Mouse (Mus musculus) midbrain, embryonic 10.5 days (tissue): Measurements from ENCODE around the gene 4932438A13Rik. TPM values are rescaled to one million over a fixed set of nuclear protein-coding genes. Genes with fewer than 3 reads are reported as not detected.

Experiments
- DNase-seq: peaks from one replicate; pipeline ENCODE4 v3.0.0-alpha.2; 2017; ENCODE audit warnings: low spot score
- H3K27ac ChIP-seq: fragments of 300-500 bp; sonication (generic); replicated peaks from 2 replicates; pipeline ENCODE4 v1.5.1; 2016; ENCODE audit warnings: mild to moderate bottlenecking
- H3K27me3 ChIP-seq: fragments of 300-500 bp; sonication (generic); 2 replicates; pipeline ENCODE4 v1.6.1; 2016; ENCODE audit warnings: low read depth, mild to moderate bottlenecking; ENCODE audit not compliant: poor library complexity, severe bottlenecking
- H3K36me3 ChIP-seq: fragments of 300-500 bp; sonication (generic); 2 replicates; pipeline ENCODE4 v1.6.1; 2016; ENCODE audit warnings: mild to moderate bottlenecking, moderate library complexity
- H3K4me1 ChIP-seq: fragments of 300-500 bp; sonication (generic); 2 replicates; pipeline ENCODE4 v1.6.1; 2016
- H3K4me3 ChIP-seq: fragments of 300-500 bp; sonication (generic); 2 replicates; pipeline ENCODE4 v1.5.1; 2016; ENCODE audit warnings: mild to moderate bottlenecking, moderate library complexity
- H3K9me3 ChIP-seq: fragments of 300-500 bp; sonication (generic); replicated peaks from 2 replicates; pipeline ENCODE4 v1.6.1; 2016; ENCODE audit warnings: mild to moderate bottlenecking
- WGBS: fragments of 180-500 bp; shearing (Covaris S2); methylation state at CpG from one replicate; pipeline ENCODE4 v1.1.7; 2016; 5-methylcytosine and 5-hydroxymethylcytosine counted together
- polyA plus RNA-seq: library from polyadenylated mRNA; unstranded; fragments of >200 nt; fragmentation: Nextera tagmentation; extraction: Ambion mirVana; gene quantifications from 2 replicates; pipeline ENCODE4 v1.2.1, GENCODE M21; 2016

4932438A13Rik gene
- polyA plus RNA-seq, 1 experiment from 2014 or later, result 31.2 TPM

DNA sequence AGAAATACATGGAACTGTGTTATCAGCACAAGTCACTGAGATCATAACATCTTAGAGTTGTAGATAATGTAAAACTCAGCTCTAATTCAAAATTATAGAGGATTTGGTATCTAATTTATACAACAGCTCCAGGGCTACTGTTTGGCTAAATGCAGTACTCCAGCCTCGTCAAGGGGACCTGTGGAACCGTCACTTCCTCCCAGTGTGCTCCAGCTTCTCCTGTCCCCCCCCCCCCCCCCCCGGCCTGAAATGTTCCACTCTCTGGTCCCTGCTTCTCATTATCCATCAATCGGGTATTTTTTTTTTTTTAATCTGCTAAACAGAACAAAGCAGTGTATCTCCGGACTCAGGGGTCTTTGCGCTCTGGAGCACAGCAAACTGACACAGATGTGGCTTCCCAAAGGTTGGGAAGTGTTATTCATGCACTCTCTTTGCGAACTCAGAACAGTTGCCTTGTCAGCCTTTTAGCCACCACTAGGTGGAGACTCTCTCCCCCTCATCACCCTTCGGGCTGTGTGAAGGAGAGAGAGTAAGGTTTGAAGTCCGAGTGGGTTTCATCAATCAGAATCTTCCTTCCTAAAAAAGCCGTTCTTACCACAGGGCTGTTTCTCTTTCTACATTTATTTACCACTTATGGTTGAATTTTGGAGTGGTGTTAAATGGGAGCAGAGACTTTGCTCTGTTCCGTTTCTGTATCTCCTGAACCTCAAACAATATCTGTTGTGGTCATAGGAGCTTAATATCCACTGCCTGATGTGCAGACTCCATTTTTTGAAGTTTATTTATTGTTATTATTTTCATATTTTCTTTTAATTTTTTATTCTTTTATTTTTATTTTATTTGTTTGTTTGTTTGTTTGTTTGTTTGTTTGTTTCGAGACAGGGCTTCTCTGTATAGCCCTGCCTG lies 22.0 kb upstream of the 4932438A13Rik start:
- Histone ChIP-seq H3K4me3 (peak overlapping the region; percentile 32), H3K9me3 (no peaks in the 10 kb centered on the region), H3K27ac (no peak overlapping the region), H3K27me3 (no peaks in the 10 kb centered on the region), H3K4me1 (peaks cover 2% of the 10 kb centered on the region), H3K36me3 (no peaks in the 10 kb centered on the region)
- DNase-seq, result peak; percentile 70
- 33% methylated on average over 11 of the region's 12 CpGs for WGBS

GRCm38 (mm10) chr3:36853733-36854440 lies 9.0 kb upstream of the 4932438A13Rik start:
- 72% methylated on average over 10 of the region's 10 CpGs for WGBS
- no peaks in the 10 kb centered on the region for H3K36me3 ChIP-seq

GRCm38 (mm10) chr3:36861411-36862410 lies 1.2 kb upstream of the 4932438A13Rik start:
- Histone ChIP-seq H3K9me3 (no peaks in the 10 kb centered on the region), H3K27me3 (no peaks in the 10 kb centered on the region), H3K36me3 (peaks cover 23% of the 10 kb centered on the region), H3K4me3 (no peak overlapping the region), H3K4me1 (peaks cover 13% of the 10 kb centered on the region), H3K27ac (no peak overlapping the region)
- 95% methylated on average over 3 of the region's 3 CpGs for WGBS
- DNase-seq, result no peak

More at GRCm38 (mm10) chr3:36853733-36854440, 9.0 kb upstream of the 4932438A13Rik start:
- no peaks in the 10 kb centered on the region for H3K4me1 ChIP-seq
- H3K4me3 ChIP-seq, result no peak overlapping the region
- no peaks in the 10 kb centered on the region for H3K9me3 ChIP-seq
- no peaks in the 10 kb centered on the region for H3K27me3 ChIP-seq
- H3K27ac ChIP-seq, result no peak overlapping the region
- no peak for DNase-seq

DNA sequence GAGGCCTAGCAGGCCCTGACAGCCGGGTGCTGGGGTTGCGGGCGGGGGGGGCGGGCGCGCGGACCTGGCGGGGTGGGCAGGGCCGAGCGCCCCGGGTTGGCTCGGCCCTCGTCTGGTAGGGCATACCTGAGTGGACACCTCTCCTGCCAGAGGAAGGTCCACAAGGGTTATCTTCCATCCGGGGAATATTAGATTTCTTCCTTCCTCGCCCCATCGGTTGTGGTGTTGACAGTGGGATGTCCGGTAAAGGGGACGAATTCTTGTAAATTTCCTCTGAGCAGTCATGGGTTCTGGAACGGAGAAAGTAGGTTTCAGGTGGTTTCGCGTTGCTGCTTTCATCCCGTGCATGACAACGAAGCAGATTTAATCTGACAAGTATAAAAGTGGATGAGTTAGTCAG lies 523 bp downstream of the 4932438A13Rik start:
- Histone ChIP-seq H3K9me3 (no peaks in the 10 kb centered on the region), H3K27me3 (no peaks in the 10 kb centered on the region), H3K36me3 (peaks cover 32% of the 10 kb centered on the region), H3K4me3 (peak overlapping the region; percentile 86), H3K4me1 (peaks cover 13% of the 10 kb centered on the region), H3K27ac (peak overlapping the region; percentile 89)
- 4% methylated on average over 22 of the region's 23 CpGs for WGBS
- no peak for DNase-seq

DNA sequence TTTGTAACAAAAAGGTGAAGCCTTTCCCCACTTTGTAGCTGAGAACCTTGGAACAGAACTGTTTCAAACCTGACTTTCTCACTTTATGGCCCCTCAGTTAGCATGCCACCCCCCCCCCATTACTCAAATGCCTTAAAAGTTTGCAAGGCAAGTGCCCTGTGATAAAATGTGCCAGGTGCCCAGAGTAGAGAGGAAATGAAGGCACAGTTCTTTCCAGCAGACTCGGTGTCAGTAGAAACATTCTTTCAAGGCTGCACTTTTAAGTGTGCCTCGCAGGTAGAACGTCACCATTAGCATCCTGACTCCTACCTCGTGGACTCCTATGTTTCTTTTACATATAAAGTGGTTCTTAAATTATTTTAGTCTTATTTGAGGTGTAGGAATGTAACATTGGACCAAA lies 977 bp downstream of the 4932438A13Rik start:
- Histone ChIP-seq H3K9me3 (no peaks in the 10 kb centered on the region), H3K4me1 (peaks cover 13% of the 10 kb centered on the region), H3K4me3 (peak overlapping the region; percentile 86), H3K36me3 (peaks cover 32% of the 10 kb centered on the region), H3K27me3 (no peaks in the 10 kb centered on the region), H3K27ac (no peak overlapping the region)
- WGBS, result 80% methylated on average over 4 of the region's 4 CpGs
- no peak for DNase-seq

DNA sequence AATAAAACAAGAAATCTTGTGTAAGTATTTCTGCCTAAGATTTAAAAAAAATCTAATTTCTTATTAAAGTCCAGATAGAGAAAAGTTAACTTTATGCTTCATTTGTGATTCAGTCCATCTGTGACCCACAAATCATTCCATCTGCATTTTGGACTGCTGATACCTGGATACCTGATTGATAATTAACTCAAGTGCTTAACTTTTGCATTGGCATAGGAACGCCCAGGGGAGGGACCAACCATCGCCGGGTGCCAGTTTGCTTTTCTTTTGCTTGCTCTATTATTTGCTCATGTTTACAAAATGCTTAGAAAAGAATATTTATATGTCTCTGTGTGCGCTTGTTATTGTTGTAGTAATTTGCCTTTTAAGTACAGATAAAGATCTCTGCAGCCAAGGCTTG lies 1.6 kb downstream of the 4932438A13Rik start:
- no peaks in the 10 kb centered on the region for H3K27me3 ChIP-seq
- WGBS, result 93% methylated on average over 4 of the region's 4 CpGs

DNA sequence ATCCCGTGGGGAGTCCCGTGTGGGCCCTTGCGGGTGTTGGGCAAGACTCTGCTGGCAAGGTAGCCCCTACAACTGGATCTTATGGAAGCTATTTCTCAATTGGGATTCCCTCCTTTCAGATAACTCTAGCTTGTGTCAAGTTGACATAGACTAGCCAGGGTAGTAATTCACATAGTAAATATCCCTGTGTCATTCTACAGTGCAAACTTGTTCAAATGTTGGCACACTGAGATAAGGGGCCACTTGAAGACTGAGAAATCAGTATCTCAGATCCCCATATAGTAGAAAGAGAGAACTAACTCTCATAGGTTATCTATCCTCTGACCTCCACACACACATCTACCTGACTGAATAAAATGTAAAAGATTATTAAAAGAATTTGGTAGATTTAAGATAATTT lies 42.5 kb downstream of the 4932438A13Rik start:
- no peaks in the 10 kb centered on the region for H3K4me1 ChIP-seq
- 94% methylated on average over 3 of the region's 3 CpGs for WGBS
- peaks cover 23% of the 10 kb centered on the region for H3K36me3 ChIP-seq
- no peak overlapping the region for H3K4me3 ChIP-seq
- no peaks in the 10 kb centered on the region for H3K9me3 ChIP-seq
- no peaks in the 10 kb centered on the region for H3K27me3 ChIP-seq
- no peak for DNase-seq
- H3K27ac ChIP-seq, result no peak overlapping the region

More for the DNA sequence above, 1.6 kb downstream of the 4932438A13Rik start:
- H3K4me1 ChIP-seq, result peaks cover 13% of the 10 kb centered on the region
- H3K9me3 ChIP-seq, result no peaks in the 10 kb centered on the region
- peaks cover 32% of the 10 kb centered on the region for H3K36me3 ChIP-seq
- H3K4me3 ChIP-seq, result no peak overlapping the region
- no peak overlapping the region for H3K27ac ChIP-seq
- DNase-seq, result no peak

DNA sequence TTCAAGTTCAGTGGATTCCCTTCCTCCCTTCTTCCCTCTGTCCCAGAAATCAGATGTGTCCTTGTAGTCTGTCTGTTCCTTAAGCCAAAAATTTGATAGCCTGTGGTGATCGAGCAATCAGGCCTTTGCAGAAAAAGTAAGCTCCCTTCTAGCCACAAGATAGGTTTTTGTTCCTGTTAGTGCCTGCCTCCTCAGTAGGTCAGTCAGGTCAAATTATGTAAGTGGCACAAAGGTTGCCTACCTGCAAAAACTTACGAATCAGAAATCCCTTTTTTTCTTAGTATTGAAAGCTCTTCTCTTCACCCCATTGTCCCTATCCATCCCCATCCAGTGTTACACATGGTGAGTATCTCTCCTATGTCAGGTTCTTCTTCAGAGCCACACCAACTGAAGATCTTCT lies 54.9 kb downstream of the 4932438A13Rik start:
- no peak for DNase-seq
- Histone ChIP-seq H3K4me1 (no peaks in the 10 kb centered on the region), H3K27me3 (no peaks in the 10 kb centered on the region), H3K27ac (no peak overlapping the region), H3K36me3 (peaks cover 25% of the 10 kb centered on the region), H3K9me3 (no peaks in the 10 kb centered on the region), H3K4me3 (no peak overlapping the region)
- WGBS, result 89% methylated on average over 2 of the region's 2 CpGs

DNA sequence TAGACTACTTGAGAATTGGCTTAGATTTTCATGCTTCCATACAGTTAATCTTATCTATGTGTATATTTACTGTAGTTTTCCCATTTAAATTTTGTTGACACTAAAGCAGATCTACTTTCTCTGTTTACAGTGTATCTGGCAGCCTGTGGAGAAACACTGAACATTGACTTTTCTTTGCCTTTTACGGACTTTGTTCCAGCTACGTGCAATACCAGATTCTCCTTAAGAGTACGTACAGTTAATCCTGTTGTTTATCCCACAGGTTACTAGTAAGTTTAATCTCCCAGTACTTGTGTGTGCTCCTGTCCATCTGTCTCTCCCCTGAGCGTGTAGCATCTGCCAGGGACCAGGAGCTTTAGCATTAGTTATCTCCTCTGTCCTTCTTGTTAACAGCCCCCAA lies 55.4 kb downstream of the 4932438A13Rik start:
- WGBS, result 96% methylated on average over 4 of the region's 4 CpGs
- Histone ChIP-seq H3K4me1 (no peaks in the 10 kb centered on the region), H3K4me3 (no peak overlapping the region), H3K9me3 (no peaks in the 10 kb centered on the region), H3K36me3 (peaks cover 24% of the 10 kb centered on the region), H3K27ac (no peak overlapping the region), H3K27me3 (no peaks in the 10 kb centered on the region)
- no peak for DNase-seq

- Histone ChIP-seq H3K4me3 (no peak overlapping the region), H3K9me3 (no peaks in the 10 kb centered on the region), H3K27ac (no peak overlapping the region), H3K36me3 (peaks cover 8% of the 10 kb centered on the region; the same call in 1 of the 2 replicates), H3K4me1 (peaks cover 3% of the 10 kb centered on the region; the same call in 1 of the 2 replicates), H3K27me3 (no peaks in the 10 kb centered on the region)
- WGBS, result 8% methylated on average over 5 of the region's 5 CpGs
- peak; percentile 12 for DNase-seq
These were observed 78.7 kb downstream of the 4932438A13Rik start for GRCm38 (mm10) chr3:36941572-36941971.

- Histone ChIP-seq H3K27ac (no peak overlapping the region), H3K4me1 (peaks cover 3% of the 10 kb centered on the region; the same call in 1 of the 2 replicates), H3K27me3 (no peaks in the 10 kb centered on the region), H3K9me3 (no peaks in the 10 kb centered on the region), H3K36me3 (peaks cover 5% of the 10 kb centered on the region; the same call in 1 of the 2 replicates), H3K4me3 (no peak overlapping the region)
- DNase-seq, result no peak
- 89% methylated on average over 6 of the region's 6 CpGs for WGBS
These were observed 79.2 kb downstream of the 4932438A13Rik start for GRCm38 (mm10) chr3:36942108-36942507.

DNA sequence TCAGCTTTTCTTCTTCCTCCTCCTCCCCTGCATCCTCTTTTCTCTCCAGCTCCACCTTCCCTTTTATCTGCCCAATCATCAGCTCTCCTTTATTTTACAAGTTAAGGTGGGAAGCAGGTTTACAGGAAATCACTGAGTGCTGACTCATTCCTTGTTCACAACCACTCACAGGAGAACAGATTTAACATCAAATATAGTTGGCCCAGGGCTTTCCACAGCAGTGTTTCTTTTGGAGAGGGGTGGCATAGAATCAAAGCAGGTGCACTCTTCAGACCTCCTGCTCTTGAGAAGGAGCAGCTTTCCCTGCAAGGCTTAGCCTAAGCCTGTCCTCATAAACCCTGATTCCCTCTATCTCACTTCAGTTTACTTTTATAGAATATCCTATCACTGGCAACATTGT lies 80.8 kb downstream of the 4932438A13Rik start:
- DNase-seq, result no peak
- H3K9me3 ChIP-seq, result no peaks in the 10 kb centered on the region
- H3K27ac ChIP-seq, result no peak overlapping the region
- peaks cover 13% of the 10 kb centered on the region for H3K36me3 ChIP-seq
- H3K27me3 ChIP-seq, result no peaks in the 10 kb centered on the region
- H3K4me1 ChIP-seq, result peaks cover 3% of the 10 kb centered on the region; the same call in 1 of the 2 replicates
- no peak overlapping the region for H3K4me3 ChIP-seq
